Mouse (Mus musculus): ENCODE data around the gene Man1c1. TPM values are rescaled to one million over a fixed set of nuclear protein-coding genes. Genes with fewer than 3 reads are reported as not detected.

The Man1c1 gene
- polyA plus RNA-seq, 1 experiment from 2014 or later = 6.3 TPM

- Histone ChIP-seq H3K27me3 (replicated peaks) (no peaks in the 10 kb centered on the region), H3K9me3 (no peaks in the 10 kb centered on the region), H3K36me3 (peaks cover 21% of the 10 kb centered on the region), H3K4me3 (no peak overlapping the region), H3K27ac (replicated peaks) (no peak overlapping the region), H3K4me1 (peaks cover 18% of the 10 kb centered on the region), H3K9ac (no peak overlapping the region), H3K4me2 (no peak overlapping the region)
- no peak for ATAC-seq (ENCODE audit: extremely low read depth, insufficient number of reproducible peaks, low FRiP score, low TSS enrichment)
- WGBS = 61% methylated on average over 8 of the region's 8 CpGs
Observed at GRCm38 (mm10) chr4:134741949-134742348, 37.9 kb upstream of the Man1c1 start.

DNA sequence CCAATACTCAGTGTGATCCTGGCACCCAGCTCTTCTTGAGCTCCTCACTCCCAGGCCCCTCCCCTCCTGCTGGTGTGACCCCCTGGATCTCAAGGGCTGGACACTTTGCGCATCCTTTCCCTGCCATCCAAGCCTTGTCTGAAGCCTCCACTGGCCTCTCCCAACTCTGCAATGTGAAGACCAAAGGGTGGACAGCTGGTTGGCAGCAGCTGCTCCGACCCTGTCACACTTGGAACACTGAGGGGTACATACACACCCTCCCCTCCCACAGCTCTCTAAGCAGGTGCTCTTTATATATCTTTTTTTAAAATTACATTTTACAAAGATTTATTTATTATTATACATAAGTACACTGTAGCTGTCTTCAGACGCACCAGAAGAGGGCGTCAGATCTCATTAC, 36.1 kb upstream of the Man1c1 start:
- 87% methylated on average over 4 of the region's 4 CpGs for WGBS
- H3K9ac ChIP-seq = no peak overlapping the region
- no peak overlapping the region for H3K4me2 ChIP-seq
- no peak overlapping the region for H3K27ac ChIP-seq (replicated peaks)
- peaks cover 18% of the 10 kb centered on the region for H3K4me1 ChIP-seq
- no peaks in the 10 kb centered on the region for H3K9me3 ChIP-seq
- H3K27me3 ChIP-seq (replicated peaks) = no peaks in the 10 kb centered on the region
- no peak for ATAC-seq (ENCODE audit: extremely low read depth, insufficient number of reproducible peaks, low FRiP score, low TSS enrichment)
- H3K4me3 ChIP-seq = no peak overlapping the region
- peaks cover 6% of the 10 kb centered on the region; the same call in 1 of the 2 replicates for H3K36me3 ChIP-seq

DNA sequence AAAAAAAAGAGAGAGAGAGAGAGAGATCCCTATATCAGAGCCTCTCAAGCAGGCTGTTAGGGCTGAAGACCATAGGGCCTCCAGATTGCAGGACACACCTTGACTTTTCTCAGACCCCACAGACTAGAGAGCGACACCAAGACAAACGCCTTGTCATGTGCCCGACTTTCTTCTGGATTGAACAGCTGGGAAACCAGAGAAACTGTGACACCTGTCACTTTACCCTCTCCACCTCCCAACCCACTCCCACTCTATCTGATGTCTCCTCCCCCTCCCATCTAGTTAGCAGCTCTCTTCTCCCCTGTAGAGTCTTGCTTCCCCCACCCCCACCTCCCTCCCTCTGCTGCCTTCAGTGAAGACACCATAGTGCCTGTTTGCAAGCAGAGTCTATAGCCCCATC, 35.4 kb upstream of the Man1c1 start:
- no peak for ATAC-seq (ENCODE audit: extremely low read depth, insufficient number of reproducible peaks, low FRiP score, low TSS enrichment)
- no peak overlapping the region for H3K27ac ChIP-seq (replicated peaks)
- 73% methylated on average over 3 of the region's 3 CpGs for WGBS
- H3K9me3 ChIP-seq = no peaks in the 10 kb centered on the region
- H3K27me3 ChIP-seq (replicated peaks) = no peaks in the 10 kb centered on the region
- H3K4me3 ChIP-seq = no peak overlapping the region
- H3K9ac ChIP-seq = no peak overlapping the region
- peaks cover 6% of the 10 kb centered on the region; the same call in 1 of the 2 replicates for H3K36me3 ChIP-seq
- peaks cover 24% of the 10 kb centered on the region for H3K4me1 ChIP-seq
- no peak overlapping the region for H3K4me2 ChIP-seq

DNA sequence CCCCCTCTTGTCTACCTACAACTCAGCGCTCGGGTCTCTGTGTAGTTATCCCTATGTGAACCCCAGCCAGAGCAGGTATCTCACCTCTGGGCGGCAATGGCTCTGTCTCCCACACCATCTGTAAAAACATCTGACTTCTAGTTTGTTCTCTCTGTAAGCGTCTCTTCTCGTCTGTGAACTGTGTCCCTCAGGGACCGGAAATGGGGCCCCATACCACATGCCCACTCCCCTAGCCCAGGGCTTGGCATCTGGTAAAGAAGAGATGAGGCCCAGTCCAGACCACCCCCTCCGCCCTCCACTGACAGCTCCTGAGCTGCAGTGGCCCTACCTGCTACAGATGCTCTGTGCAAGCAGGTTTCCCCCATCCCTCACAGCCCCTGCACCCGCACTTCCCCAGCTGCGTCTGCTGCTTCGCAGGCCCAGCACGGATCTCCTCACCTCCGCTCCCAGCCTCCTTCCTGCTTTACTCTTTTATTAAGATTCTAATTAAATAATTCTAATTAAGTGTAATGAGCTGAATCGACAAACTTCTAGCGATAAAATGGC, 33.3 kb upstream of the Man1c1 start:
- 58% methylated on average over 14 of the region's 14 CpGs for WGBS
- Histone ChIP-seq H3K36me3 (no peaks in the 10 kb centered on the region), H3K27me3 (replicated peaks) (no peaks in the 10 kb centered on the region), H3K9ac (no peak overlapping the region), H3K27ac (replicated peaks) (no peak overlapping the region), H3K4me2 (no peak overlapping the region), H3K9me3 (no peaks in the 10 kb centered on the region), H3K4me3 (no peak overlapping the region), H3K4me1 (peaks cover 23% of the 10 kb centered on the region)
- no peak for ATAC-seq (ENCODE audit: extremely low read depth, insufficient number of reproducible peaks, low FRiP score, low TSS enrichment)

DNA sequence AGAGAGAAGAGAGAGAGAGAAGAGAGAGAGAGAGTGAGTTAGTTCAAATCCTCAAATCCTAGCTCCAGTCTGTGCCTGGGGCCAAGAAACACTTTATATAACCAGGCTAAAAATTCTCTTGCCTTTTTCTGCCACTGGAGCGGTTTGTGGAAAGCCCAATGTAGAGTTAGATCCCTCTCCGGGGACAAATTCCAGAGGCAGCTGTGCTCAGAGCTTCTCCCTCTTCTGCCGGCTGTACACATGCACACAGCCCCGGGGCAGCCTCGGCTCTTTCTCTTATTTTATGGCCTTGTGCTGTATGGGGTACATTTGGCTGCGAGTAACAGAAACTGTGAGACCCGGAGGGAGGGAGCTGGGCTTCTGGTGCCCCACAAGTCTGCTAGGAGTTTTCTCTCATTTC, 32.1 kb upstream of the Man1c1 start:
- 56% methylated on average over 7 of the region's 7 CpGs for WGBS
- Histone ChIP-seq H3K9me3 (no peaks in the 10 kb centered on the region), H3K36me3 (no peaks in the 10 kb centered on the region), H3K27me3 (replicated peaks) (0 out of 2 replicates have a peak, but pooled peaks cover 4% of the 10 kb centered on the region), H3K4me3 (no peak overlapping the region), H3K27ac (replicated peaks) (no peak overlapping the region), H3K4me2 (no peak overlapping the region), H3K4me1 (peaks cover 16% of the 10 kb centered on the region), H3K9ac (no peak overlapping the region)
- no peak for ATAC-seq (ENCODE audit: extremely low read depth, insufficient number of reproducible peaks, low FRiP score, low TSS enrichment)

DNA sequence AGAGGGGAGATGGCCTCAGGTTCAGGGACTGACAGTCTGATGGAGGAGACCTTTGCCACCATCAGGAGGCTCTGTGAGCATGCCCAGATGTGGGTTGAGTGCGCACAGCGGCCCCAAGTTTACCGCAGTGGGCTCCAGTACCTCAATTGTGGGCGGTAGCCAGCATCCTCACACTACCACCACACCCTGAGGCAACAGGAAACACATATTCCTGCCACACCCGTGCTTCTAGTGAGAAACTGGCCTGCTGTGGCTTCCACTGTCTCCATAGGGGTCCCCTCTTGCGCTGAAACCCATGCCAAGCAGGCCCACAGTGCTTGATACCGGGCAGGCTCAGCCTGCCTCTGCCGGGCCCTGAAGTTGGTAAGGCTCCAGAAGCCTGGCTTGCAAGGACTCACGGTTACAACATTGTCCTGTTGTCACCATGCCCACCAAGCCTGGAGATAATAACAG, 30.6 kb upstream of the Man1c1 start:
- WGBS = 32% methylated on average over 9 of the region's 9 CpGs
- 0 out of 2 replicates have a peak, but pooled peaks have one; percentile 1 for ATAC-seq (ENCODE audit: extremely low read depth, insufficient number of reproducible peaks, low FRiP score, low TSS enrichment)
- Histone ChIP-seq H3K4me3 (no peak overlapping the region), H3K4me1 (peaks cover 30% of the 10 kb centered on the region), H3K9ac (peak overlapping the region; percentile 12; the same call in 1 of the 2 replicates), H3K36me3 (no peaks in the 10 kb centered on the region), H3K9me3 (no peaks in the 10 kb centered on the region), H3K4me2 (peak overlapping the region; percentile 46), H3K27ac (replicated peaks) (peak overlapping the region; percentile 55; the same call in 1 of the 2 replicates), H3K27me3 (replicated peaks) (0 out of 2 replicates have a peak, but pooled peaks cover 4% of the 10 kb centered on the region)

GRCm38 (mm10) chr4:134734038-134734628, 30.0 kb upstream of the Man1c1 start:
- ATAC-seq (ENCODE audit: extremely low read depth, insufficient number of reproducible peaks, low FRiP score, low TSS enrichment) = peak; percentile 38; the same call in 1 of the 2 replicates
- Histone ChIP-seq H3K9ac (peak overlapping the region; percentile 12; the same call in 1 of the 2 replicates), H3K4me3 (peak overlapping the region; percentile 8; the same call in 1 of the 2 replicates), H3K4me2 (peak overlapping the region; percentile 46), H3K36me3 (no peaks in the 10 kb centered on the region), H3K4me1 (peaks cover 35% of the 10 kb centered on the region), H3K27ac (replicated peaks) (peak overlapping the region; percentile 55; the same call in 1 of the 2 replicates), H3K9me3 (no peaks in the 10 kb centered on the region), H3K27me3 (replicated peaks) (0 out of 2 replicates have a peak, but pooled peaks cover 4% of the 10 kb centered on the region)
- whole genome bisulfite sequencing = 6% methylated on average over 13 of the region's 13 CpGs

- 59% methylated on average over 9 of the region's 9 CpGs for WGBS
- no peak overlapping the region for H3K27ac ChIP-seq (replicated peaks)
- ATAC-seq (ENCODE audit: extremely low read depth, insufficient number of reproducible peaks, low FRiP score, low TSS enrichment) = no peak
- H3K4me2 ChIP-seq = no peak overlapping the region
- H3K9ac ChIP-seq = no peak overlapping the region
- H3K4me3 ChIP-seq = no peak overlapping the region
- 0 out of 2 replicates have a peak, but pooled peaks cover 8% of the 10 kb centered on the region for H3K27me3 ChIP-seq (replicated peaks)
- no peaks in the 10 kb centered on the region for H3K9me3 ChIP-seq
- no peaks in the 10 kb centered on the region for H3K36me3 ChIP-seq
- H3K4me1 ChIP-seq = peaks cover 36% of the 10 kb centered on the region
Observed at GRCm38 (mm10) chr4:134733371-134733770, 29.3 kb upstream of the Man1c1 start.

GRCm38 (mm10) chr4:134730106-134730505, 26.0 kb upstream of the Man1c1 start:
- Histone ChIP-seq H3K9ac (peak overlapping the region; percentile 14; the same call in 1 of the 2 replicates), H3K27me3 (replicated peaks) (0 out of 2 replicates have a peak, but pooled peaks cover 8% of the 10 kb centered on the region), H3K4me3 (no peak overlapping the region), H3K4me2 (peak overlapping the region; percentile 44), H3K36me3 (no peaks in the 10 kb centered on the region), H3K27ac (replicated peaks) (peak overlapping the region; percentile 45; the same call in 1 of the 2 replicates), H3K4me1 (peaks cover 40% of the 10 kb centered on the region), H3K9me3 (no peaks in the 10 kb centered on the region)
- ATAC-seq (ENCODE audit: extremely low read depth, insufficient number of reproducible peaks, low FRiP score, low TSS enrichment) = no peak
- 4% methylated on average over 8 of the region's 8 CpGs for WGBS

DNA sequence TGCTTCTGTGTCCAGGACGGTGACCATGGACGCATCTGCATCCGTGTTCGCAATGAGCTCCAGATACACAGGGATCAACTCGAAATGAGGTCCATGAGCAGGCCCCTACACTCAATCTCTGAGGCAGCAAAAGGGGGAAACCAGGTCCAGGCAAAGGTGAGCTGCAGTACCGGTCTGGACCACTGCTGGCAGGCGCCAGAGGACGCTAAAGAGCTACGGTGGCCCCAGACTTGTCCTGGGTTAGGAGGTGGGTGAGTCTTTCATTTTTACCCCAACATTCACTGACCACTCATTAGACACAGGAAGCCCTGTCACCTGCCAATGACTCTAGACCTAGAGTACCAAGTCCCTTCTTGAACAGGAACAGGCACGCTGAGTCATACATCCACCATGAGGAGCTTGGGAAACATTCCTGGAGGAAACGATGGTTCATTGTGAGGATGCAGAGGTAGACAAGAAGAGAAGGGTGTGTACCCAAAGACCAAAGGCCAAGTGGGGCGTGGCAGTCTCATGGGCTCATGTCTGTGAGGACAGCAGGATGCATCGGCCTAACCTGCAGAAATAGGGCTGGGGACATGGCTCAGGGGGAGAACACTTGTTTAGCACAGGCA, 21.8 kb upstream of the Man1c1 start:
- Histone ChIP-seq H3K4me2 (no peak overlapping the region), H3K27ac (replicated peaks) (no peak overlapping the region), H3K27me3 (replicated peaks) (0 out of 2 replicates have a peak, but pooled peaks cover 3% of the 10 kb centered on the region), H3K9ac (no peak overlapping the region), H3K4me1 (peaks cover 31% of the 10 kb centered on the region), H3K36me3 (no peaks in the 10 kb centered on the region), H3K9me3 (0 out of 2 replicates have a peak, but pooled peaks cover 3% of the 10 kb centered on the region), H3K4me3 (no peak overlapping the region)
- no peak for ATAC-seq (ENCODE audit: extremely low read depth, insufficient number of reproducible peaks, low FRiP score, low TSS enrichment)
- WGBS = 69% methylated on average over 13 of the region's 13 CpGs

GRCm38 (mm10) chr4:134724974-134725373, 20.9 kb upstream of the Man1c1 start:
- WGBS = 45% methylated on average over 4 of the region's 4 CpGs
- Histone ChIP-seq H3K27me3 (replicated peaks) (0 out of 2 replicates have a peak, but pooled peaks cover 3% of the 10 kb centered on the region), H3K36me3 (no peaks in the 10 kb centered on the region), H3K4me1 (peaks cover 28% of the 10 kb centered on the region), H3K27ac (replicated peaks) (no peak overlapping the region), H3K9me3 (0 out of 2 replicates have a peak, but pooled peaks cover 3% of the 10 kb centered on the region), H3K9ac (no peak overlapping the region), H3K4me3 (no peak overlapping the region), H3K4me2 (no peak overlapping the region)
- no peak for ATAC-seq (ENCODE audit: extremely low read depth, insufficient number of reproducible peaks, low FRiP score, low TSS enrichment)
